Mouse (Mus musculus) limb, embryonic 13.5 days (tissue): Measurements from ENCODE around the gene Agfg1. TPM values are rescaled to one million over a fixed set of nuclear protein-coding genes. Genes with fewer than 3 reads are reported as not detected.

Experiments
- ATAC-seq: fragments of 200-750 bp; cut with Nextera tagmentation; 2 replicates; pipeline ENCODE4 v1.8.0; 2017; ENCODE audit warnings: low read depth, moderate number of reproducible peaks, moderate TSS enrichment; ENCODE audit not compliant: low FRiP score
- H3K27ac ChIP-seq: fragments of 300-500 bp; sonication (generic); 2 replicates; pipeline ENCODE4 v1.5.1; 2015; ENCODE audit warnings: inconsistent platforms, mild to moderate bottlenecking, moderate library complexity
- H3K27me3 ChIP-seq: fragments of 300-500 bp; sonication (generic); 2 replicates; pipeline ENCODE4 v1.6.1; 2015; ENCODE audit warnings: mild to moderate bottlenecking, inconsistent platforms
- H3K36me3 ChIP-seq: fragments of 300-500 bp; sonication (generic); 2 replicates; pipeline ENCODE4 v1.6.1; 2015; ENCODE audit warnings: inconsistent platforms, mild to moderate bottlenecking, moderate library complexity
- H3K4me1 ChIP-seq: fragments of 300-500 bp; sonication (generic); 2 replicates; pipeline ENCODE4 v1.6.1; 2015; ENCODE audit warnings: inconsistent platforms
- H3K4me2 ChIP-seq: fragments of 300-500 bp; sonication (generic); replicated peaks from 2 replicates; pipeline ENCODE4 v1.6.1; 2015; ENCODE audit warnings: inconsistent platforms, mild to moderate bottlenecking, moderate library complexity
- H3K4me3 ChIP-seq: fragments of 300-500 bp; sonication (generic); 2 replicates; pipeline ENCODE4 v1.5.1; 2015; ENCODE audit warnings: moderate library complexity, mild to moderate bottlenecking, inconsistent platforms
- H3K9ac ChIP-seq: fragments of 300-500 bp; sonication (generic); 2 replicates; pipeline ENCODE4 v1.6.1; 2015; ENCODE audit warnings: mild to moderate bottlenecking, inconsistent platforms
- H3K9me3 ChIP-seq: fragments of 300-500 bp; sonication (generic); 2 replicates; pipeline ENCODE4 v1.6.1; 2016; ENCODE audit warnings: inconsistent platforms
- WGBS: fragments of 180-500 bp; shearing (Covaris S2); methylation state at CpG from one replicate; pipeline ENCODE4 v1.1.7; 2015; 5-methylcytosine and 5-hydroxymethylcytosine counted together
- polyA plus RNA-seq: library from polyadenylated mRNA; unstranded; fragments of >200 nt; fragmentation: Nextera tagmentation; extraction: Ambion mirVana; gene quantifications from 2 replicates; pipeline ENCODE4 v1.2.1, GENCODE M21; 2015

Agfg1 gene
- polyA plus RNA-seq, 1 experiment from 2014 or later: 27.4 TPM

GRCm38 (mm10) chr1:82804059-82804458 is 35.2 kb upstream of the Agfg1 start:
- Histone ChIP-seq H3K4me2 (no peak overlapping the region), H3K27me3 (no peaks in the 10 kb centered on the region), H3K4me1 (peaks cover 3% of the 10 kb centered on the region; the same call in 1 of the 2 replicates), H3K4me3 (no peak overlapping the region), H3K27ac (no peak overlapping the region), H3K9me3 (no peaks in the 10 kb centered on the region; the same call in 1 of the 2 replicates), H3K36me3 (no peaks in the 10 kb centered on the region), H3K9ac (no peak overlapping the region)
- no peak for ATAC-seq
- WGBS: 88% methylated on average over 1 of the region's 1 CpGs

- H3K9ac ChIP-seq: no peak overlapping the region
- H3K27ac ChIP-seq: no peak overlapping the region
- H3K9me3 ChIP-seq: no peaks in the 10 kb centered on the region; the same call in 1 of the 2 replicates
- ATAC-seq: no peak
- no peak overlapping the region for H3K4me2 ChIP-seq
- no peaks in the 10 kb centered on the region for H3K36me3 ChIP-seq
- no peak overlapping the region for H3K4me3 ChIP-seq
- H3K4me1 ChIP-seq: peaks cover 4% of the 10 kb centered on the region; the same call in 1 of the 2 replicates
- 84% methylated on average over 8 of the region's 8 CpGs for WGBS
- no peaks in the 10 kb centered on the region for H3K27me3 ChIP-seq
Measured at GRCm38 (mm10) chr1:82806391-82806790, 32.9 kb upstream of the Agfg1 start.

GRCm38 (mm10) chr1:82807206-82807605 is 32.1 kb upstream of the Agfg1 start:
- Histone ChIP-seq H3K9me3 (no peaks in the 10 kb centered on the region; the same call in 1 of the 2 replicates), H3K27me3 (no peaks in the 10 kb centered on the region), H3K4me3 (no peak overlapping the region), H3K27ac (no peak overlapping the region), H3K9ac (no peak overlapping the region), H3K4me1 (peaks cover 4% of the 10 kb centered on the region; the same call in 1 of the 2 replicates), H3K36me3 (no peaks in the 10 kb centered on the region), H3K4me2 (no peak overlapping the region)
- WGBS: 82% methylated on average over 7 of the region's 7 CpGs
- ATAC-seq: no peak

- ATAC-seq: 0 out of 2 replicates have a peak, but pooled peaks have one; percentile 24
- Histone ChIP-seq H3K9ac (no peak overlapping the region), H3K27me3 (no peaks in the 10 kb centered on the region), H3K36me3 (no peaks in the 10 kb centered on the region), H3K4me1 (peaks cover 4% of the 10 kb centered on the region; the same call in 1 of the 2 replicates), H3K9me3 (no peaks in the 10 kb centered on the region; the same call in 1 of the 2 replicates), H3K4me3 (no peak overlapping the region), H3K4me2 (no peak overlapping the region), H3K27ac (peak overlapping the region; percentile 34; the same call in 1 of the 2 replicates)
- WGBS: 34% methylated on average over 3 of the region's 3 CpGs
Measured at GRCm38 (mm10) chr1:82808564-82808963, 30.7 kb upstream of the Agfg1 start.

GRCm38 (mm10) chr1:82811766-82812165 is 27.5 kb upstream of the Agfg1 start:
- 65% methylated on average over 1 of the region's 1 CpGs for WGBS
- no peaks in the 10 kb centered on the region for H3K9me3 ChIP-seq
- H3K27me3 ChIP-seq: no peaks in the 10 kb centered on the region
- no peak overlapping the region for H3K4me2 ChIP-seq
- no peak overlapping the region for H3K4me3 ChIP-seq
- H3K27ac ChIP-seq: no peak overlapping the region
- ATAC-seq: no peak
- no peak overlapping the region for H3K9ac ChIP-seq
- no peaks in the 10 kb centered on the region for H3K36me3 ChIP-seq
- H3K4me1 ChIP-seq: peaks cover 4% of the 10 kb centered on the region; the same call in 1 of the 2 replicates

GRCm38 (mm10) chr1:82815941-82816716 is 23.2 kb upstream of the Agfg1 start:
- Histone ChIP-seq H3K9ac (no peak overlapping the region), H3K4me1 (peaks cover 7% of the 10 kb centered on the region; the same call in 1 of the 2 replicates), H3K4me3 (no peak overlapping the region), H3K27me3 (no peaks in the 10 kb centered on the region), H3K9me3 (no peaks in the 10 kb centered on the region), H3K36me3 (no peaks in the 10 kb centered on the region), H3K4me2 (no peak overlapping the region), H3K27ac (no peak overlapping the region)
- ATAC-seq: no peak
- WGBS: 75% methylated on average over 17 of the region's 17 CpGs

GRCm38 (mm10) chr1:82819366-82819765 is 19.9 kb upstream of the Agfg1 start:
- H3K4me3 ChIP-seq: no peak overlapping the region
- H3K4me2 ChIP-seq: no peak overlapping the region
- H3K27me3 ChIP-seq: no peaks in the 10 kb centered on the region
- 40% methylated on average over 10 of the region's 10 CpGs for WGBS
- H3K9me3 ChIP-seq: no peaks in the 10 kb centered on the region
- no peak overlapping the region for H3K27ac ChIP-seq
- H3K36me3 ChIP-seq: no peaks in the 10 kb centered on the region
- H3K9ac ChIP-seq: no peak overlapping the region
- ATAC-seq: no peak
- H3K4me1 ChIP-seq: peaks cover 7% of the 10 kb centered on the region; the same call in 1 of the 2 replicates

GRCm38 (mm10) chr1:82820179-82820578 is 19.1 kb upstream of the Agfg1 start:
- Histone ChIP-seq H3K4me2 (peak overlapping the region; percentile 28; the same call in 1 of the 2 replicates), H3K4me3 (no peak overlapping the region), H3K9ac (no peak overlapping the region), H3K27ac (peak overlapping the region; percentile 28; the same call in 1 of the 2 replicates), H3K27me3 (no peaks in the 10 kb centered on the region), H3K9me3 (no peaks in the 10 kb centered on the region), H3K4me1 (peaks cover 7% of the 10 kb centered on the region; the same call in 1 of the 2 replicates), H3K36me3 (no peaks in the 10 kb centered on the region)
- no peak for ATAC-seq
- WGBS: 44% methylated on average over 15 of the region's 15 CpGs

GRCm38 (mm10) chr1:82820626-82821186 is 18.6 kb upstream of the Agfg1 start:
- Histone ChIP-seq H3K27me3 (no peaks in the 10 kb centered on the region), H3K9me3 (no peaks in the 10 kb centered on the region), H3K27ac (no peak overlapping the region), H3K36me3 (no peaks in the 10 kb centered on the region), H3K9ac (no peak overlapping the region), H3K4me2 (0 out of 2 replicates have a peak overlapping the region, but pooled peaks have one; percentile 28), H3K4me3 (no peak overlapping the region), H3K4me1 (peaks cover 7% of the 10 kb centered on the region; the same call in 1 of the 2 replicates)
- WGBS: 69% methylated on average over 3 of the region's 3 CpGs
- ATAC-seq: no peak

- H3K4me2 ChIP-seq: no peak overlapping the region
- no peak overlapping the region for H3K4me3 ChIP-seq
- peaks cover 7% of the 10 kb centered on the region; the same call in 1 of the 2 replicates for H3K4me1 ChIP-seq
- no peak overlapping the region for H3K9ac ChIP-seq
- no peaks in the 10 kb centered on the region for H3K36me3 ChIP-seq
- no peak for ATAC-seq
- H3K9me3 ChIP-seq: no peaks in the 10 kb centered on the region
- H3K27ac ChIP-seq: no peak overlapping the region
- H3K27me3 ChIP-seq: no peaks in the 10 kb centered on the region
- 81% methylated on average over 3 of the region's 3 CpGs for WGBS
Measured at GRCm38 (mm10) chr1:82821846-82822245, 17.4 kb upstream of the Agfg1 start.

- no peak for ATAC-seq
- Histone ChIP-seq H3K4me3 (no peak overlapping the region), H3K27ac (no peak overlapping the region), H3K4me1 (peaks cover 7% of the 10 kb centered on the region; the same call in 1 of the 2 replicates), H3K4me2 (no peak overlapping the region), H3K27me3 (no peaks in the 10 kb centered on the region), H3K36me3 (no peaks in the 10 kb centered on the region), H3K9me3 (no peaks in the 10 kb centered on the region), H3K9ac (no peak overlapping the region)
- WGBS: 88% methylated on average over 6 of the region's 6 CpGs
Measured at GRCm38 (mm10) chr1:82824147-82824546, 15.1 kb upstream of the Agfg1 start.

GRCm38 (mm10) chr1:82825256-82825655 is 14.0 kb upstream of the Agfg1 start:
- ATAC-seq: no peak
- H3K4me2 ChIP-seq: no peak overlapping the region
- H3K9me3 ChIP-seq: no peaks in the 10 kb centered on the region
- 87% methylated on average over 2 of the region's 2 CpGs for WGBS
- no peak overlapping the region for H3K9ac ChIP-seq
- H3K4me3 ChIP-seq: no peak overlapping the region
- no peak overlapping the region for H3K27ac ChIP-seq
- no peaks in the 10 kb centered on the region for H3K36me3 ChIP-seq
- peaks cover 4% of the 10 kb centered on the region; the same call in 1 of the 2 replicates for H3K4me1 ChIP-seq
- no peaks in the 10 kb centered on the region for H3K27me3 ChIP-seq
